Mouse (Mus musculus) cerebellum, adult 11 months (tissue): ENCODE data around the gene Git1.

ENCODE experiments used
- DNase-seq: peaks from one replicate; pipeline ENCODE4 v3.0.0; 2022

The Git1 gene

DNA sequence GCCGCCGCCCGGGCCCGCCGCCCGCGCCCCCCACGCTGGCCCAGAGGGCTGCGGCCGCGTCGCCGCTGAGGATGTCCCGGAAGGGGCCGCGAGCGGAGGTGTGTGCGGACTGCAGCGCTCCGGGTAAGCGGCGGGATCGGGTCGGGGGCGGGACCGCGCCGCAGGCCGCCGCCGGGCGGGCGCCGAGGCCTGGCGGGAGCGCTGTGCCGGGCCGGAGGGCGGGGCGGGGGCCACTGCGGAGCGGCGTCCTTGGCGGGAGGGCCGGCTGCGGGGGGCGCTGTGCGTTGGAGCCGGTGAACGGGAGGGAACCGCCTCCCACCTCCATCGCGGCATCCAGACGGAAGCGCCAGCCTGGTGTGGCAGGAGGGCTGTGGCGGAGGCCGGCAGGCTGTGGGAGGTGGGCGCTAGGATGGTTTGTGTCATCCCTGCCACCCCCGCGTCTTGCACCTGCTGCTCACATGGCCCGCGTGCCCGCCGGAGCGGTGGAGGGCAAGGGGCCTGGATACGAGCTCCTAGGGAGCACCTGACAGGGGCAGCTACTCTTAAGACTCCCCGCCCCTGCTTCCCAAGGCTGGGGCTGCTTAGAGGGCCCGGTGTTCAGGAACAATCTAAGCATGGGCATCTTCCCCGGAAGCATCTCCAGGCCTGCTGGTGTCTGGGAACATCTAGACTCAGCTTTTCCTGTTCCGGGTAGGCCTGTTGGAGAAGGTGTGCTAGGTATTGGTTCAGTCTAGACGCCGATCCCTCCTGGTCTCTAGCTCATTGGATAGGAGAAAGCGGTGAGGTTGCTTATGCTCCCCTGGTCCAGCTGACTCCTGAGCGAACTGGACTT is at the start of gene Git1:
Gene Git1, plus strand, starts transcription at position 51 of the 832 bp plus-strand sequence.
- peak; percentile 62 for DNase-seq

DNA sequence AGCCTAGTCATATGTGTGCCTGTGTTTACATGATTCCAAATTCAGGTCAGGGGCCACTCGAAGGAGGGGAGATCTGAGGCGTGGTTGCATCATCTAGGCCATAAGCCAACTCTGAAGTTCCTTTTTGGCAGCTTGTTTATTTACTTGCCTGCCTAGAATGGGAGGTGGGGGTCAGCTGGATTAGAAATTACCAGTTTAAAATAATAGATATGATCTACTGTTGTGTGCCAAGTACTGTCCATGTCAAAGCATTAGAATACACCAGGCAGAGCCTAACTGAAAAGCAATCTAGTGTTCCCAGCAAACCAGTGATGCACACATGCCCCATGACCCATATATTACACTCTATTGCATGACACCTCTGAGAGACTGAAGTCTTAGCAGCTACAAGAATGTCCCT is 48.4 kb upstream of the Git1 start:
- DNase-seq: no peak

DNA sequence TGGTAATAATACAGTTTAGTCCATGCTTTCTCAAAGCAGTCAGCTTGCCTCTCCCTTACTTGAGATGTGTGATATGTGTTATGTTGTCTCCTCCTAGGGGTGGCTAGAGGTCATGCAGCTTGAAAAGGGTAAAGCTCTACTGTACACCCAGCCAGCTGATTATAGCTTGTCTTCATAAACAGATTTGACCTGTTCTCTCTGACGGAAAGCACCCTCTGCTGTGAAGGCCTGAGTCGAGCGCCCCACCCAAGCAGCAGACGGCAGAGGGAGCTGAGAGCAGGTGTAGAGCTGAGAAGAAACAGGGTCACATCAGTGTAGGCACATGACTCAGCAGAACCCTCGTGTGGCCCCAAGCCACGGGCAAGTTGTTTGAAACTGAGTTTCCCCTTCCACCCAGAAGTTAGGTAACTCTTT is 46.7 kb upstream of the Git1 start:
- no peak for DNase-seq

DNA sequence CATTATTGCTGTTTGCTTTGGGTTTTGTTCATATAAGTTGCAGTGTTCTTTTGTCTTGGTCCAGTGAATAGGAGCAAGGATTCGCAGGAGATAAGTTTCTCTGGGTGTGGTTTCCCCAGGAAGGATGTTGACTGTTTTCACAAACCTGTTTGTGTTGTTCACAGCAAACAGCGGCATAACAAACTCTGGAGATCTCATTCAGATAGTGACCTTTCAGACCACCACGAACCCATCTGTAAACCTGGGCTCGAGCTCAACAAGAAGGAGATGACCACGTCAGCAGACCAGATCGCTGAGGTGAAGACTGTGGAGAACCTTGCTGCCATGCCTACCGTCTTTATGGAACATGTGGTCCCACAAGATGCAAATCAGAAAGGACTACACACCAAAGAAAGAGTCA is 44.1 kb upstream of the Git1 start:
- DNase-seq: no peak

GRCm38 (mm10) chr11:77451670-77452069 is 41.7 kb upstream of the Git1 start:
- no peak for DNase-seq

DNA sequence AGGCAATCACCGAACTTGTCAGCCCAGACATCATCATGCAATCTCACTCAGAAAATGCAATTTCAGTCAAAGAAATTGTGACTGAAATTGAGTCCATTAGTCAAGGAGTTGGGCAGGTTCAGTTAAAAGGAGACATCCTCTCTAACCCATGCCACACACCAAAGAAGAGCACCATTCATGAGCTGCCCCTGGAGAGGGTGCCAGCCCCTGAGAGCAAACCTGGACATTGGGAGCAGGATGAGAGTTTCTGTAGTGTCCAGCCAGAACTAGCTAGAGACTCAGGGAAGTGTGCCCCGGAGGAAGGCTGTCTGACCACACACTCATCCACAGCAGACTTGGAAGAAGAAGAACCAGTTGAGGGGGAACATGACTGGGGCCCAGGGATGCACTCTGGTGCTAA is 40.0 kb upstream of the Git1 start:
- DNase-seq: no peak

- DNase-seq: no peak
Measured at GRCm38 (mm10) chr11:77455770-77456510, 37.4 kb upstream of the Git1 start.

GRCm38 (mm10) chr11:77456866-77457265 is 36.5 kb upstream of the Git1 start:
- DNase-seq: no peak

DNA sequence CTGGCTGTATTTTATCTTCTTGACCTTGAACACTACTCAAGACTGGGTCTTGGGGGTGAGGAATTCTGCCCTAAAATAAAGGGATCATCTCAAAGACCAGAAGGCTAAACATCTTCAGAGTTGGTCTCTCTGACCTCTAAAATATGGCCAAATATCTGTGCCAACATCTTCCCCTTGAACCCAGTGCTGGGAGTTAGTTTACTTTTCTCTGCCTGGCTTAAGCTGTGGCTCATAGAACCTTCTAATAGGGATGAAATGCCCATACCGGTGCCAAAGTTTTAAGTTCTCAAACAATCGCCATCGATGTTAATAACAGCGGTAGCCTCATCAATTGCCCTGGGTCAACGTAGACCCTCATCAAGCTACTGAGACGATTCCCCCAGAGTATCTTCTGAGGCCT is 31.5 kb upstream of the Git1 start:
- no peak for DNase-seq

GRCm38 (mm10) chr11:77462283-77463100 is 30.9 kb upstream of the Git1 start, which contains the start of gene Coro6:
Coro6 (plus strand) TSS chr11:77462411.
- DNase-seq: no peak

DNA sequence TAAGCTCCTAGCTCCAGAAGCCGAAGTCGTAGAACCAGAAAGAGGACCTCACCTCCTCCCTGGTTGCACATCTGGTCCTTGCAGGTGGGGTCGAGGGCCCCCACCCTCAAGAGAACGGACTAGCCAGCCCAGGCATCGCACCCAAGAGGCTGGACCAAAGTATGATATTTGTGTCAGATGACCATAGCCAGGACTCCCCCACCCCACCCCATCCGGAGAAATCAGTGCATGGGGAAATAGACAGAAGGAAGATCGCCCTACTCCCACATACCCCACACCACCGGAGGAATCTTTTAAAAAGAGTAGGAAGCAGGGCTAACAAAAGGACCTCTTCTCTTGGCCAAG is 30.3 kb upstream of the Git1 start:
- no peak for DNase-seq

- DNase-seq: no peak
Measured at GRCm38 (mm10) chr11:77463786-77464185, 29.6 kb upstream of the Git1 start.

- no peak for DNase-seq
Measured at GRCm38 (mm10) chr11:77464684-77465083, 28.7 kb upstream of the Git1 start.

GRCm38 (mm10) chr11:77465111-77465510 is 28.3 kb upstream of the Git1 start:
- DNase-seq: no peak

DNA sequence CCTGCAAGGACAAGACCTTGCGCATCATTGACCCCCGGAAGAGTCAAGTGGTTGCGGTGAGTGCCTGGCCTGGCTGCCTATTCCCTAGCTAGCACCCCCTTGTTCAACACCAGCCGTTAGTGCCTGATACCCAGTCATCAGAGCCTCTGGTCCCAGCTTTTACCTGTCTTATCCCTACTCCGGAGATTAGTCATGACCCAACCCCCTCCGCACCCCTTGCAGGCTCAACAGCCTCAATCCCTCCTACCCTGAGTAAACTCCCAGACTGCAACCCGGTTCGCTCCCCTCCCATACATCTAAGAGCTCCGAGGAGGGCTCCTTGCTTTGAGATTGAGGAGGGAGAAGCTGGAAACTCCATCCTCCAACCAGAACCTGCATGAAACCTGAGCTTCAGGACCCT is 26.8 kb upstream of the Git1 start:
- no peak for DNase-seq

DNA sequence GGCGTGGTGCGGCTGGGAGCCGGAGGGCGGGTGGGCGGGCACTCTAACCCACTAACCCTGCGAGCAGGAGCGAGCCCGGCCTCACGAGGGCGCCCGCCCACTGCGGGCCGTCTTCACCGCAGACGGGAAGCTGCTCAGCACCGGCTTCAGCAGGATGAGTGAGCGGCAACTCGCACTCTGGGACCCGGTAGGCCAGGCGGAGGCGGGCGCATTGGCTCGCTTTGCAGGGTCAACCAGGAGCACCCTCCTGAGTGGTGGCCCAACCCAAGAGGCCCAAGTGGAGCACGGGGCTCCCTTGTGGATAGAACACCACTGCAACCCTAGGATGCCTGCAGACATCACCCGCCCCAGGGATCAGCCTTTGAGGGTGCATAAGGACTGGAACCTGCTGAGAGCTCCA is 26.2 kb upstream of the Git1 start:
- DNase-seq: no peak

DNA sequence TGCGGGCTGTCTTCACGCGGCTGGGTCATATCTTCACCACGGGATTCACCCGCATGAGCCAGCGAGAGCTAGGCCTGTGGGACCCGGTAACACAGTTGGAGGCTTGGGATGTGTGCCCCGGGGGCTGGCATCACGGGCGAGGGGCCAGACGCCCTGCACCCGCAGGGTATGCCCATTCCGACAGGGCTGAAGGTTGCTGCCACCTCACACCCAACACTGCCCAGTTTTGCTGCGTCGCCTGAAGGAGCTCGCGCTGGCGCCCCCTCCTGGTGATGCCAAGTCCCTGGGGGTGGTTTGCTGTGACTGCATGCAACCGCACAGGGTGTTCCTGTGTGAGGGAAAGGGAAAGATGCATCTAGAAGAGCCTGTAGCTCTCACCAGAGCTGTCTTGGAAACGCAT is 25.6 kb upstream of the Git1 start:
- peak; percentile 72 for DNase-seq

GRCm38 (mm10) chr11:77468397-77468796 is 25.0 kb upstream of the Git1 start:
- no peak for DNase-seq

- no peak for DNase-seq
Measured at GRCm38 (mm10) chr11:77471407-77471806, 22.0 kb upstream of the Git1 start.

DNA sequence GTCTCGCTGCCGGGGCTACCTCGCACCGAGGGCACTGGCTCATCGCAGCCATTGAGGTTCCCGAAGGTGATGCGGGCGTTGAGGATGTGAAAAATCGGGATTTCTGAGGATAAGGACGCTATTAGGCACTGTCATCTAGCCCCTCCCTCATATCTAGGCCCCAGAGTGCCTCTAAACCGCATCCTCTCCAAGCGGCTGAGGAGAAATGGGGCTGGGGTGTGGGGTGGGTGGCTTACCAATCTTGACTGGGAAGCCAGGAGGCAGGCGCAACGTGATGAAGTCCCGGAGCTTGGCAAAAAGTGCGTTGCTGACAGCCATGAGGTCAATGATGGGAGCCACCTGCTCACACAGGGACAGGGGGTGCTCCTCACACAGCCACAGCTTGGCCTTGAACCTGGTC is 20.6 kb upstream of the Git1 start:
- DNase-seq: no peak

GRCm38 (mm10) chr11:77476216-77476615 is 17.1 kb upstream of the Git1 start:
- DNase-seq: no peak

GRCm38 (mm10) chr11:77476895-77477294 is 16.5 kb upstream of the Git1 start:
- no peak for DNase-seq

DNA sequence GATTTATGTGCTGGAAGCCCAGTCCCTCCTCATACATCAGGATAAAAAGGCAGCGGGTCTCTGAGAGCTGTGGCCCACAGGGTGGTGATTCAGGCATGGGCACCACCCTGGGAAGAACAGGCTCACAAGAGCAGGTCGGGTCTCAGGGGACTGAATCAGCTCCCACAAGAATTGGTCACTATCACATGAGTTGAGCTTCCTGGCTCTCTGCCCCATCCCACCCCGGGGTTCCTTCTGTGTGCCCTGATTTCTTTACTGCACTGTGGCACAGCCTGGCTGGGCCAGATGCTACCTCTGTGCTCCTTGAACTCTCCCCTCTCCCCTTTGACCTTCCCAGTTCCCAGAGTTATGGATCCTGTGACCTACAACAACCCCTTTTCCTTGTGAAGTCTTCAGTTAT is 10.3 kb upstream of the Git1 start:
- DNase-seq: no peak
